Mouse (Mus musculus): ENCODE measurements around the gene Epgn.

The Epgn gene

GRCm38 (mm10) chr5:91027164-91027563 is at the start of gene Epgn:
Gene Epgn (plus strand): TSS chr5:91027464.
- DNase-seq (ENCODE audit: low spot score): no peak

GRCm38 (mm10) chr5:90980297-90980696 is 47.0 kb upstream of the Epgn start:
- DNase-seq (ENCODE audit: low spot score): no peak

- DNase-seq (ENCODE audit: low spot score): no peak
Measured at GRCm38 (mm10) chr5:90987605-90988004, 39.7 kb upstream of the Epgn start.

GRCm38 (mm10) chr5:90988149-90988548 is 39.1 kb upstream of the Epgn start:
- DNase-seq (ENCODE audit: low spot score): no peak

DNA sequence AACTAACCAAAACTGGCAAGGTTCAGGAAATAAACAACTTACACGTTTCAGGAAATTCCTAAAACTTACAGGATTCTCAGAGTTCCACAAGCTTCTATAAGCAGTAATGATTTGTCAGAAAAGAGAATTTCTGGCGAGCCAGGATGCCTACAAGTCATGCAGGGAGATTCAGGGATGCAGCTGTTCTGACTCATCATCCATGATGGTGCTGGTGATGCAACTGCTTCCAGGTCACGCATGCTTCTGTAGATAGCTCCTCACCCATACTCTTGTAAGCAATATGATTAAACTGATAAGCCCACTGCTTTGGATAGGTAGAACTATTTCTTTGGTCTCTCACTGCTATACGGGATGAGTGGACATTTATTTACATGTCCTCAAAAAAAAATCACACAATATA is 38.7 kb upstream of the Epgn start:
- DNase-seq (ENCODE audit: low spot score): no peak

- DNase-seq (ENCODE audit: low spot score): no peak
Measured at GRCm38 (mm10) chr5:90999942-91000341, 27.3 kb upstream of the Epgn start.

- DNase-seq (ENCODE audit: low spot score): no peak
Measured at GRCm38 (mm10) chr5:91015216-91015615, 12.0 kb upstream of the Epgn start.

DNA sequence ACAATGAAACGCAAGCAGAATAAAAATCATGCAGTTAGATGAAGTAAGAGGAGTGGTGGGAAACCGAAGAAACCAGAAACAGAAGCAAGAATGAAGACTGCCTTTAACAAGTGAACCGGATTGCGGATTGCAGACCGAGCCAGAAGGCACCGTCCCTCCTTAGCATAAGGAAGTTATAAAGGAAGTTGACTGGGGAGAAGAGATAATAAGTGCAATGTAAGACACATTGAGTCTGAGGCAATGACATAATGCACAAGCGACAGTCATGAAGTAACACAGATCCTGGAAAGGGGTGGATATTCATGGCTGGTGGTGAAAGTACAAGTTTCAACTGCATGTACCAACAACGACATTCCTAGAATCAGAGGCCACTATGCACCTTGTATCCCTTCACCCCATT is 4.2 kb upstream of the Epgn start:
- DNase-seq (ENCODE audit: low spot score): no peak

DNA sequence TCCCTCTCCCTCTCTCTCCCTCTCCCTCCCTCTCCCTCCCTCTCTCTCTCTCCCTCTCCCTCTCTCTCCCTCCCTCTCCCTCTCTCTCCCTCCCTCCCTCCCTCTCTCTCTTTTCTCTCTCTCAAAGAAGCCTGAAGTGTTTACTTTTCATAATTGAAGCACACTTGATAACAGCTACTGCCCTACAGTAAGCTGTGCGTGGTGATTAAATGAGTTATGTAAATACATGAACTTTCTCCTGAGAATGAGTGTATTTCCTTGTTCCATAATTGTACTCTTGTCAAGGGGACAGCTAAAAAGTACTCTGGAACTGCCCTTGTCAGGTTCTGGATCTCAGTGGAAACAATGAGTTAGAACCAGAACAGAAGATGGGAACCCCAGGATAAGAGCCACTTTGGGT is 576 bp downstream of the Epgn start:
- no peak for DNase-seq (ENCODE audit: low spot score)

DNA sequence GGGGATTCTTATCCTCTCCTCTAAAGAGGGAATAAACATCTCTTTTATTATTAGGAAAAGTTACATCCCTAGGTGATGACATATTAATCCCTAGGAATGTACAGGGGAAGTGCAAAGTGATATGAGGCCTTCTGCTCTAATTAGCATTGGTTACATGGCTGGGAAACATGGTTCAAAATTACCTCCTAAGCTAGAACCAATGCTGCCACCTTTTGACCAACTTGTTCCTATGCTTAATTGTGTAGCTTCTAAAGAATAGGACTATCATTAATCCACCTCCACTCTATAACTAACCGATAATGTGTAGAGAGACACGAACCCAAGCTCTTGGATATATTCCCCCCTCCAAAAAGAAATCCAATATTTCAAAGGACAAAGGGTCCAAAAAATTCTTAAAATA is 3.4 kb downstream of the Epgn start:
- no peak for DNase-seq (ENCODE audit: low spot score)

DNA sequence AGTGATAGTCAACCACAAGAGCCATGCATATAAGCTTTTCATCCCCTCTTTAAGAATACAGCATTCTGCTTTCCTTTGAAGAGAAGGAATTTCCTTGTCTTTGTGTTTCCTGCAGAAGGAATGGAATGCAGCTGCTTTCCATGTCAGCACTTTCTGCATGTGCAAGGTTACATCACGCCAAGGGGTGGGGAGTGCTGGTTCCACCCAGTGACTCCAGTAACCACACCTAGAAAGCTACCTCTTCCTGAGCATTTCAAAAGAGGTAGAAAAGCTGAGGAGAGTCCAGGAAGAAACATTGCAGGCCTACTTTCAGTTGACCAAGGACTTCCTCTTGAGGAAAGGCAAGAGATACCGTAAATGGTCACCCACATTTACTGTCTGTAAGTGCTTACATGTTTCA is 8.1 kb downstream of the Epgn start:
- no peak for DNase-seq (ENCODE audit: low spot score)

- no peak for DNase-seq (ENCODE audit: low spot score)
Measured at GRCm38 (mm10) chr5:91036628-91037027, 9.4 kb downstream of the Epgn start.

DNA sequence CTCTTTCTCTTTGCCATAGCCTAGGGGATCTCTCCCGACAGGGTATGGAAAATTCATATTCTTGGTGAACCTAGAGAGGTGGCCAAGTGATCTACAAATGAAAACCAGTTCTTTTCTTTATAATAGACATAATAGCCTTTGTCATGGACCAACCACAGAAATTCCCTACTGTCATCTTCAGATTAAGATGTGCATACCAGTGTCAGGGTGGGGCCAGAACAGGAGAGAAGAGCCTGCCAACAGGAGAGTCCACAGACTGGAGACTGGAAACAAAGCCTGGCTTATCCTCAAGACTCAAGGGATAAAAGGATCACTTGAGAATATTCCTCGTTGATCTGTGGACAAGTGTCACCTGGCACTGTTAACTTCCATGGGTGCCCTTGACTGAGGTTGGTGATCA is 10.5 kb downstream of the Epgn start:
- DNase-seq (ENCODE audit: low spot score): no peak

- DNase-seq (ENCODE audit: low spot score): peak; percentile 2
Measured at GRCm38 (mm10) chr5:91038547-91038946, 11.3 kb downstream of the Epgn start.

DNA sequence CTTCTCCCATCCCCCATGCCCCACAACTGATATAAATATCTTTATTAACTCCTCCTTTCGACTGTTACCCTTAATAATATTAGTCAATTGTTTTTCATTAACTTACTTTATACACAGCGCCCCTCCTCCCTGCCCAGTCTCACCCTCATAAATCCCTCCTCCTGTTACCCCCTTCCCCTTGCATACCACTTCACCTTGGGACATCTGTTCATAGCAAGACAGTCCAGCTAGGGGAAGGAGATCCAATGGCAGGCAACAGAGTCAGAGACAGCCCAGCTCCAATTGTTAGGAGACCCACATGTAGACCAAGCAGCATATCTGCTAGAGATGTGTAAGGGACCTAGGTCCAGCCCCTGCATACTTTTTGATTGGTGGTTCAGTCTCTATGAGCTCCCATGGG is 11.7 kb downstream of the Epgn start:
- DNase-seq (ENCODE audit: low spot score): no peak

- DNase-seq (ENCODE audit: low spot score): no peak
Measured at GRCm38 (mm10) chr5:91047987-91048386, 20.7 kb downstream of the Epgn start.

DNA sequence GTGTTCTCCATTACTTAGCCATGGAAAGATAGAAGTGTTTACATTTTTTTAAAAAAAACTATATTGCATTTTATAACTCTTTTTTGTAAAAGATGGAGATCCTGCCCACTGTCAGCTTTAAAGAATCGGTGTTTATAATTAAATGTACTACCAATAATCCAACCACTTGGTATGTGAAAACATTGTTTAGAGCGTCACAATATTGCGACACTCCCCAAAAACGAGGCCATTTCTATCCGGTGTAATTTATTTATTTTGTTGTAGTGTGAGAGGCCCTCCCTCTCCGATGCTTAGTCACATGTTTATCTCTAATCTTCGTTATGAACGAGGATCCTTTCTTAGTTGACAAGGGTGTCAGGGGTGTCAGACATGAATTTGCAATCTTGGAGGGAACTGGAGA is 21.1 kb downstream of the Epgn start:
- DNase-seq (ENCODE audit: low spot score): no peak

- DNase-seq (ENCODE audit: low spot score): no peak
Measured at GRCm38 (mm10) chr5:91072340-91072739, 45.1 kb downstream of the Epgn start.

DNA sequence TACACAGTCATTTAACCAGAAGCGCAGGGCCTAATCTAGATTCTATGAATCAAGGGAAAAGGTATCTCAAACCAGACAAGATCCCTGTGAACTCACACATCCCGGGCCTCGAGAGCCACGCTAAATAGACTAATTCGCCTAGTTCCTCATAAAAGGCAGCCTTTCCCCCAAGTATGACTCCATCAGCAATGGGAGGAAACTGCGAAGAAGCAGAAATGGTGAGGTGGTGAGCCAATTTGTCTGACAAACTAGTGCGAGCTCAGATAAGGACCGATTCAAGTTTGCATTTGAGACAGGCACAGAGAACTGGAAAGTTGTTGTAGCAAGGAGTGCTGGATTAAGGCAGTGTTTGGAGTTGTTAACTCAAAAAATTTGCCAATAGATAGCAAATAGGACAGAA is 46.4 kb downstream of the Epgn start:
- DNase-seq (ENCODE audit: low spot score): no peak

GRCm38 (mm10) chr5:91074026-91074425 is 46.8 kb downstream of the Epgn start:
- DNase-seq (ENCODE audit: low spot score): no peak

GRCm38 (mm10) chr5:91074450-91074950 is 47.2 kb downstream of the Epgn start, which contains the start of gene Ereg:
Gene Ereg (plus strand): TSS chr5:91074622.
- DNase-seq (ENCODE audit: low spot score): no peak

GRCm38 (mm10) chr5:91075021-91075420 is 47.8 kb downstream of the Epgn start:
- no peak for DNase-seq (ENCODE audit: low spot score)

DNA sequence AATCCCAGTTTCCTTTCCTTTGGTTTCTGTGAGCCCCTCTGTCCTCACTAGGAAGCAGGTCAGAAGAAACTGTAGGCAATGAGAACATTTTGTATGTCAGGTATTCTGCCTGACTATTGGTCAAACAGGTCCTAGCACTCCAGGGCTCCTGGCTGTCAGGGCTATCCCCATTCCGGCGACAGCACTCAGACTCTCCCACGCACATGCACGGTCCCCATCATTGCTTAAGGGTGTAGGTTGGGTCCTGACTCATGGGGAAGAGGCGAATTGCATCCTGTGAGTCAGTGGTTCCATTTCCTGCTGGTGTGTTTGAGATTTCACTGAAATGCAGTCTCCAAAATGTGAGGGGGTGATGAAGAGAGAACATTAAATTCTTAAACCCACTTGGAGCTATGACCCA is 55.8 kb downstream of the Epgn start:
- no peak for DNase-seq (ENCODE audit: low spot score)

Measured in left cerebral cortex, adult 11 months (tissue).